Mouse (Mus musculus) heart, adult 2 months (tissue): ENCODE results near the gene Tyrobp.

ENCODE experiments used
- CTCF ChIP-seq: fragments of 200-600 bp; IDR thresholded peaks from 2 replicates; pipeline ENCODE4 v1.8.1; 2022; ENCODE audit warnings: antibody characterized with exemption, mild to moderate bottlenecking, moderate library complexity
- EP300 ChIP-seq: fragments of 200-500 bp; IDR thresholded peaks from 2 replicates; pipeline ENCODE4 v1.6.1; 2011; ENCODE audit warnings: low read depth, low read length, control low read depth; ENCODE audit not compliant: insufficient read depth
- POLR2A ChIP-seq: fragments of 200-500 bp; IDR thresholded peaks from 2 replicates; pipeline ENCODE4 v1.6.1; 2011; ENCODE audit warnings: mild to moderate bottlenecking, low read depth, low read length, control low read depth; ENCODE audit not compliant: insufficient read depth

DNA sequence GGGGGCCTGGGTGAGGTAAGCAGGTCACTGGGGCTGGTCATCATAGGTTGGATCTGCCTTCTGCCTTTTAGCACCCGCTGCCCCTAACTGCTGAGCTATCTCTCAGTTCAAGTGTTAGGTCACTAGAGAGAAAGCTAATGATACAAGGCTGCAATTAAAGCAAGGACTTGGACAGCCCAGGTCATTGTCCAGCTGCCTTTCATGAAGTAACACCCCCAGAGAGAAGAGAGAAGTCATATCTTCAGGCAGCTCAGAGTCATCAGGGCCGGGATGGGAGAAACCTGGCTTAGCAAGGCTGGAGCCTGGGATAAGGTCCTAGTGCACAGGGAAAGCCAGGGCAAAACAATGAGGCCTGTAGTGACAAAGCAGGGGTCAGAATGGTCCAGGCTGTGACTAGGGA, 46.1 kb upstream of the Tyrobp start:
- TF ChIP-seq CTCF (no peak), EP300 (no peak), POLR2A (no peak)
